In the genomic region with DNA sequence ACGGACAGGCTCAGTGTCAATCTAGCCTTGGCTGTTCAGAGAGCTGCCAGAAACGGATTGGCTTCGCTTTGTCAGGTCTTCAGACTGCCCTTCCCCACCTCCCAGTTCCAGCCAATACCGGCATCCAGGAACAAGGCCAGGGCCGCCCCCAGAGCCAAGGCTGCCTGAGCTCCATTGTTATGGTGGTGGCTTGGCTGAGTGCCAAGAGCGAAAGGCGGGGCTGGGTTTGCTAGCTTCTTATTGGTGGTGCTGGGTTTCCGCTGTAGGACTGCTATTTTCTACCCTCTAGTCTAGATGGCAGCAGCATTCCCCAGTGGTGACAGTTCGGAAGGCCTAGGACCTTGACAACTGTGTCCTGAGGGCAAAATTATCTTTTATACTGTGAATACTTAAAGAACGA, we compare ENCODE assay signal across 9 mouse cellular contexts. TPM values are rescaled to one million over a fixed set of nuclear protein-coding genes. Genes with fewer than 3 reads are reported as not detected.
DNase-seq lines count a peak whose midpoint lies in the region; ATAC-seq and TF ChIP-seq lines count a peak whose summit lies in the region.
"Had no signal": no experiment of that assay in that cellular context is flagged by ENCODE, and none has a peak within 500 bp of the region (broad histone marks: within the 10 kb centered on the region; RNA-seq: fewer than 3 reads in every experiment).

A gene (minus strand): TSS at position 148 of the 400 bp plus-strand sequence.

- H3K27ac ChIP-seq in lung, embryonic 14.5 days (ENCODE audit: low read depth) = peak within 1 kb of the TSS; percentile 56
- peak within 1 kb of the TSS; percentile 76 for H3K27ac ChIP-seq in olfactory bulb, adult 2 months (ENCODE audit: insufficient read depth, low read depth, low read length)
- H3K27ac ChIP-seq: macrophage had no signal

- DNase-seq in MEL-GATA-1-ER (ENCODE audit: extremely low read depth, low read depth) = peak; percentile 97
- peak; percentile 93 for DNase-seq in cerebellum, adult 9-10 months
- peak; percentile 99 for DNase-seq in layer of hippocampus, adult 8-10 months (ENCODE audit: low spot score in 2 of 2)
- peak; percentile 99 for DNase-seq in lung, embryonic 14.5 days
- DNase-seq in thymus, adult 18-20 months = peak; percentile 83 to 85

- peak; percentile 88 for ATAC-seq in frontal cortex, adult (ENCODE audit: low TSS enrichment)
- ATAC-seq in hematopoietic stem cell, adult 5-6 weeks (replicated peaks in 1 of 2; ENCODE audit: insufficient read depth in 1 of 2, low FRiP score in 2 of 2, low TSS enrichment in 1 of 2, low read depth in 1 of 2, poor library complexity in 2 of 2, severe bottlenecking in 2 of 2) = peak; percentile 91 to 92
- ATAC-seq in lung, embryonic 14.5 days (ENCODE audit: insufficient read depth) = peak; percentile 97

- TF ChIP-seq POLR2A in olfactory bulb, adult 2 months (IDR thresholded peaks at IDR 0.05; ENCODE audit: insufficient read depth, low read depth, low read length) = no peak

- no peaks in the 10 kb centered on the region for H3K36me3 ChIP-seq in lung, embryonic 14.5 days (ENCODE audit: insufficient read depth)

- peak; percentile 44; the same call in 1 of the 2 replicates for TF ChIP-seq CTCF in lung, embryonic 14.5 days (IDR thresholded peaks at IDR 0.05; ENCODE audit: low read depth)
- no peak for TF ChIP-seq CTCF in olfactory bulb, adult 2 months (IDR thresholded peaks at IDR 0.05; ENCODE audit: insufficient read depth, low read depth, low read length)

- H3K9me3 ChIP-seq in lung, embryonic 14.5 days (ENCODE audit: low read depth, low read length) = no peaks in the 10 kb centered on the region

- no peaks in the 10 kb centered on the region for H3K27me3 ChIP-seq in lung, embryonic 14.5 days (ENCODE audit: insufficient read depth, low read length)

- no peaks in the 10 kb centered on the region for H3K4me1 ChIP-seq in lung, embryonic 14.5 days (ENCODE audit: insufficient read depth)
- H3K4me1 ChIP-seq in olfactory bulb, adult 2 months (ENCODE audit: control insufficient read depth, insufficient read depth, low read length) = peaks cover 49% of the 10 kb centered on the region

- WGBS in lung, embryonic 14.5 days = 4% methylated on average over 10 of the region's 10 CpGs
- 9% methylated on average over 10 of the region's 10 CpGs for WGBS in olfactory bulb, adult 2 months

- peak within 1 kb of the TSS; percentile 16 for H3K4me3 ChIP-seq in lung, embryonic 14.5 days (ENCODE audit: low read depth, low read length)
- peak within 1 kb of the TSS; percentile 33 for H3K4me3 ChIP-seq in olfactory bulb, adult 2 months (ENCODE audit: insufficient read depth, low read depth, low read length)

- peak within 1 kb of the TSS; percentile 58 for H3K4me2 ChIP-seq in lung, embryonic 14.5 days

- H3K9ac ChIP-seq in lung, embryonic 14.5 days = no peak within 1 kb of the TSS

RNA-seq across cellular contexts. Expression of the gene that starts here (rescaled TPM):
- total RNA-seq in hematopoietic stem cell, adult 5-6 weeks (2017) = 8.3 and 11.8 TPM in 2 replicates
- 100 to 1,000 TPM; 147 to 158 (median 155) TPM for total RNA-seq in layer of hippocampus, adult 8-10 months (2022)
- polyA plus RNA-seq in lung, embryonic 14.5 days (2014; fragmentation: Nextera tagmentation; extraction: Ambion mirVana) = 12.3 and 13.9 TPM in 2 replicates
- polyA plus RNA-seq in olfactory bulb, adult 2 months (2012; ENCODE audit: insufficient read depth, insufficient read length, low replicate concordance, missing spikeins) = not detected in 2 replicates

Comparison
In these comparisons a context has a peak if more than half of its experiments do, and no peak if none do; other contexts are left out.
1. Peak in every context shown above with its lines: DNase-seq, ATAC-seq, H3K4me3 ChIP-seq and H3K27ac ChIP-seq.
2. RNA of the gene that starts here (total RNA-seq): 147 to 158 TPM in layer of hippocampus, adult 8-10 months; 8.3 to 11.8 TPM in hematopoietic stem cell, adult 5-6 weeks; every median in the first group is over 10 times any median in the second.
3. RNA of the gene that starts here (polyA plus RNA-seq): 12.3 to 13.9 TPM in lung, embryonic 14.5 days; not detected in olfactory bulb, adult 2 months; every median in the first group is over 10 times any median in the second.